Mouse (Mus musculus): ENCODE measurements around the gene Tmem91. TPM values are rescaled to one million over a fixed set of nuclear protein-coding genes. Genes with fewer than 3 reads are reported as not detected.

Tmem91 gene
- polyA plus RNA-seq, 1 experiment, result 49.8 TPM

GRCm38 (mm10) chr7:25674297-25674696, 669 bp downstream of the Tmem91 start:
- no peak for DNase-seq (ENCODE audit: extremely low spot score in 1 of 2, low spot score in 1 of 2)

- DNase-seq (ENCODE audit: extremely low spot score in 1 of 2, low spot score in 1 of 2), result no peak
Measured at GRCm38 (mm10) chr7:25672442-25672841, 2.5 kb downstream of the Tmem91 start.

- no peak for DNase-seq (ENCODE audit: extremely low spot score in 1 of 2, low spot score in 1 of 2)
Measured at GRCm38 (mm10) chr7:25671686-25672085, 3.3 kb downstream of the Tmem91 start.

- no peak for DNase-seq (ENCODE audit: extremely low spot score in 1 of 2, low spot score in 1 of 2)
Measured at GRCm38 (mm10) chr7:25670096-25670495, 4.9 kb downstream of the Tmem91 start.

- no peak for DNase-seq (ENCODE audit: extremely low spot score in 1 of 2, low spot score in 1 of 2)
Measured at GRCm38 (mm10) chr7:25669631-25670030, 5.3 kb downstream of the Tmem91 start.

- DNase-seq (ENCODE audit: extremely low spot score in 1 of 2, low spot score in 1 of 2), result no peak
Measured at GRCm38 (mm10) chr7:25669158-25669557, 5.8 kb downstream of the Tmem91 start.

GRCm38 (mm10) chr7:25666381-25666780, 8.6 kb downstream of the Tmem91 start:
- DNase-seq (ENCODE audit: extremely low spot score in 1 of 2, low spot score in 1 of 2), result no peak

GRCm38 (mm10) chr7:25658657-25659472, 16.1 kb downstream of the Tmem91 start, which contains the start of the genes Bckdha and Exosc5:
TSS of gene Bckdha (minus strand) at chr7:25658981.
TSS of gene Exosc5 (plus strand) at chr7:25659164.
- DNase-seq (ENCODE audit: extremely low spot score in 1 of 2, low spot score in 1 of 2), result peak; percentile 99 to 100

- DNase-seq (ENCODE audit: extremely low spot score in 1 of 2, low spot score in 1 of 2), result no peak
Measured at GRCm38 (mm10) chr7:25657785-25658184, 17.2 kb downstream of the Tmem91 start.

- DNase-seq (ENCODE audit: extremely low spot score in 1 of 2, low spot score in 1 of 2), result no peak
Measured at GRCm38 (mm10) chr7:25655601-25656428, 19.2 kb downstream of the Tmem91 start.

GRCm38 (mm10) chr7:25652244-25652759, 22.7 kb downstream of the Tmem91 start:
- no peak for DNase-seq (ENCODE audit: extremely low spot score in 1 of 2, low spot score in 1 of 2)

- DNase-seq (ENCODE audit: extremely low spot score in 1 of 2, low spot score in 1 of 2), result no peak
Measured at GRCm38 (mm10) chr7:25651281-25651680, 23.7 kb downstream of the Tmem91 start.

GRCm38 (mm10) chr7:25649839-25650238, 25.1 kb downstream of the Tmem91 start:
- DNase-seq (ENCODE audit: extremely low spot score in 1 of 2, low spot score in 1 of 2), result no peak

- DNase-seq (ENCODE audit: extremely low spot score in 1 of 2, low spot score in 1 of 2), result no peak
Measured at GRCm38 (mm10) chr7:25647574-25648123, 27.3 kb downstream of the Tmem91 start.

- no peak for DNase-seq (ENCODE audit: extremely low spot score in 1 of 2, low spot score in 1 of 2)
Measured at GRCm38 (mm10) chr7:25645074-25645473, 29.9 kb downstream of the Tmem91 start.

- DNase-seq (ENCODE audit: extremely low spot score in 1 of 2, low spot score in 1 of 2), result no peak
Measured at GRCm38 (mm10) chr7:25644631-25645030, 30.3 kb downstream of the Tmem91 start.

GRCm38 (mm10) chr7:25644136-25644535, 30.8 kb downstream of the Tmem91 start:
- no peak for DNase-seq (ENCODE audit: extremely low spot score in 1 of 2, low spot score in 1 of 2)

GRCm38 (mm10) chr7:25639754-25640153, 35.2 kb downstream of the Tmem91 start:
- DNase-seq (ENCODE audit: extremely low spot score in 1 of 2, low spot score in 1 of 2), result peak; percentile 52 to 59

GRCm38 (mm10) chr7:25637099-25637498, 37.9 kb downstream of the Tmem91 start:
- no peak for DNase-seq (ENCODE audit: extremely low spot score in 1 of 2, low spot score in 1 of 2)

GRCm38 (mm10) chr7:25636373-25636772, 38.6 kb downstream of the Tmem91 start:
- no peak for DNase-seq (ENCODE audit: extremely low spot score in 1 of 2, low spot score in 1 of 2)

GRCm38 (mm10) chr7:25632679-25633078, 42.3 kb downstream of the Tmem91 start:
- DNase-seq (ENCODE audit: extremely low spot score in 1 of 2, low spot score in 1 of 2), result no peak

All from frontal cortex, adult 2 months (tissue).